Mouse (Mus musculus) mouse embryonic stem cell (cell line): ENCODE measurements around the gene Spint2.

ENCODE experiments used
- in situ Hi-C, 2 experiments: fragments of 300-500 bp; cut with MboI; formaldehyde crosslinking; loops; 1 replicate in 1 of 2; 3 replicates in 1 of 2; pipeline ENCODE4 v1.14.3; 2019 to 2020; ENCODE audit warnings: low sequenced_read_pairs in 2 of 2, low pct_unique_long_range_greater_than_20kb in 1 of 2, mixed read lengths in 1 of 2; ENCODE audit not compliant: unreplicated experiment in 1 of 2

The Spint2 gene

GRCm38 (mm10) chr7:29305263-29305988, 23.7 kb upstream of the Spint2 start:
- in situ Hi-C loops = no loop called here

DNA sequence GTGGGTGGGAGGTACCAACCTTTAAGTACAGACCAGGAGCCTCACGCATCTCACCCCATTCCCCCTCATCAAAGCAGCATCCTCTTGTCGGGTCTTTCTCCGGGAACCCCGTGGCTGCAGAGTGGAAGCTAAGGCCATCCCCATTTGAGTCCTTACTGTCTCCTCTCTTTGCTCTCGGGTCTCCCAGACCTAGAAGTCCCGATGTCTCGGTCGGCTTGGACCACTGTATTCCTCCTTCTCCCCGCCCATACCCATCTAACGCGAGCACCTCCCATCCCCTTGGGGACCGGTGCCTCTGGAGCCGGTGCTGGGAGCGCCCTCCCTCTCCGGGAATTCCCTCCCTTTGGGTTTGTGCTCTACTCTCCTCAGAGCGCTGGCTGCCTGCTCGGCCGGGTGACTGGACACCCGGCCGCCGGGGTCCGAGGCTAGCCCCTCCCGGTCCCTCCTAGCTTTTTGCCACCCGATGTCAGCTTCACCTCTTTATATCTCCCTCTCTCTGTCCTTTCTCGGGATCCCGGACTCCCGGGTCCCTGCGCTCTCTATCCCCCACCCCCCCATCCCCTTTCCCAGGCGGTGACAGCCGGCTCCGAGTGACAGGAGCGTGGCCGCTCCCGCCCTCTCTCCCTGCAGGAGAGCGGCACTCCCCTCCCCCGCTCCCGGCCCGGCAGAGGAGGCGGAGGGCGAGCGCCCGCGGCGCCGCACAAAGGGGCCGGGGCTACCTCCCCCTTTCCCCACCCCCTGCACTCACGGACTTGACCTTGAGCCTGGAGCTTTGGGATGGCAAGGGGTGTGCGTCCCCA, 23.0 kb upstream of the Spint2 start:
- in situ Hi-C loops = no loop called here

GRCm38 (mm10) chr7:29303738-29304462, 22.2 kb upstream of the Spint2 start, which contains the start of gene Dpf1:
TSS of gene Dpf1 (plus strand) at chr7:29303951.
- in situ Hi-C loops = no loop called here

GRCm38 (mm10) chr7:29302641-29303040, 20.9 kb upstream of the Spint2 start:
- in situ Hi-C loops = no loop called here

DNA sequence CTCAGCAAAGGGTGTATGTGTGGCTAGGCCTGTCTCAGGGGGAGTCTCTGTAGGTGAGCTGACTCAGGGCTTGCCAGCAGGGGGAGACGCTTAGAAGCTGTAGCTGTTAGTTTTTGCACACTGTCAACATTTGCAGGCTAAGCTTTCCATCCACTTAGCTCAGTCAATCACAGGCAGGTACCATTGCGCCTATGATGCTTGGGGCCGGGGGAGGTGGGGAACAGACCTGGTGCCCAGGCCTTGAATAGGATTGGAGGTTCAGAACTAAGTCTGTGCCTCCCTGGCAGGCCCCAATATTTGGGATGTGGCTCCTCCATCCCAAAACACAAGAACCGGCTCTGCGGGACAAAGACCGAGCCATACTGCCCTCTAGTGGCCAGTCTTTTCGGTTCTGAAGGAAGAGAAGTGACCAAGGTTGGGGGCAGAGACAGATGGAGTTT, 19.4 kb upstream of the Spint2 start:
- in situ Hi-C loops = no loop called here

- in situ Hi-C loops = loop anchor here in 1 of 2 experiments (10.0 kb wide), 1 partner anchor 242 kb away; no protein-coding TSS in a partner anchor
These were observed 15.3 kb upstream of the Spint2 start for GRCm38 (mm10) chr7:29296998-29297397.

DNA sequence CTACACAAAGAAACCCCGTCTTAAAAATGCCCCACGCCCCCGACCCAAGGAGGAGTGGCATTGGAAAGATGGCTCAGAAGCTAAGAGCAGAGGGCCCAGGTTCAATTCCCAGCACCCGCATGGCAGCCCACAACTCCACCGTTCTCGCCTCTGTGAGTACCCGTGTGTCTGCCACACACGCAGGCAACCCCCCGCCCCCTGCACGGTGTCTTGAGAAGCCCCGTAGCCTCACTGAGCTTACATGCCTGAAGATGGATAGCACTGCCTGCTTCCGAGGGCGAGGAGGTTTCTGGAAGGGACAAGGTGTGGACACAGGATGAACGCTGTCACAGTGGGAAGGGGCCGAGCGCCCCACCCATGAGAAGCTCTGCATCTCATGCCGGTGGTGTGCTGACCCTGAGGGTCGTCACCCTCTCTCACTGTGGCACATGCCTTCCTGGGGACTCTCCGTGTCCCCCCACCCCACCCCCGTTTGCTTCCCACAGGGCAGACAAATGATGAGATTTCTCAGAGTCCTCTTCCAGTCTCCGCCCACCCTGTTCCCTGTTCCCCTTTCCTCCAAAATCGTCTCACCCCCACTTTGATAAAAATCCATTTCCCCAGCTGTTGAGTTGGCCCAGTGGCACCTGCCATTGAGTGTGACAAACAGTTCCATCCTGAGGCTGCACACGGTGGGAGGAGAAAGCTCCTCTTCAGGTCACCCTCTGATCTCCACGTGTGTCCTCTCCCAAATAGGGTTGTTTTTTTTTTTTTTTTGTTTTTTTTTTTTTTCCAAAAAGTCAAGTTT, 14.3 kb upstream of the Spint2 start:
- in situ Hi-C loops = loop anchor here in 1 of 2 experiments (10.0 kb wide), 1 partner anchor 241 kb away; no protein-coding TSS in a partner anchor

DNA sequence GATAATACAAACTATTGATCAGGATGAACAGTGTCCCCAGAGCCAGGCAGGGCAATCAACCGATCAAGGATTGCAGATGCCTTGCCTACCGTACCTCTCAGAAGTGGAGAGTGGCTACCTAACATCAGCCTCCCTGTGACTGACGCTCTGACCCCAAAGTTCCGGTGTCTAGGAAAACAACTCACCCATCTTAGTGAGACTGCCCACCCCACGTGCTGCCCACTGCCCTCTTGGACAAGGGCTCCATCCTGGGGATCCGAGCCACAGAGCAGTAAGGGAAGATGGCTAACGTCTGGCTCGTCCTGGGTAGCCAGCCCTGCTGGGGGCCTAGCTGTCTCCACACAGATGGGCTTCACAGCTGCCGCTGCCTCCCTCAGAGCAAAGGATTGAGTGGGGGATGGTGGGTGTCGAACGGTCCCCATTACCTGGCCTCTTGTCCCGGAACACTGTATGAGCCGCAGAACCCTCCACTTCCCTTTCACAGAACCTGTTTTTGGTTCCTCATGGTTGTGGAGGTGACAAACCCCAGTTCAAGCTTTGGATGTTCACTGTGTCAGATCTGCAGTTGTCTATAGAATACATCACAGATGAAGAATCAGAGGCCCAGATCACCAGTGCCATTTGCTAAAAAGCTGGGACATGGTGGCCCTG, 12.5 kb upstream of the Spint2 start:
- in situ Hi-C loops = loop anchor here in 1 of 2 experiments (10.0 kb wide), 1 partner anchor 239 kb away; no protein-coding TSS in a partner anchor

GRCm38 (mm10) chr7:29293131-29294065, 11.7 kb upstream of the Spint2 start:
- in situ Hi-C loops = loop anchor here in 1 of 2 experiments (10.0 kb wide), 1 partner anchor 239 kb away; no protein-coding TSS in a partner anchor

DNA sequence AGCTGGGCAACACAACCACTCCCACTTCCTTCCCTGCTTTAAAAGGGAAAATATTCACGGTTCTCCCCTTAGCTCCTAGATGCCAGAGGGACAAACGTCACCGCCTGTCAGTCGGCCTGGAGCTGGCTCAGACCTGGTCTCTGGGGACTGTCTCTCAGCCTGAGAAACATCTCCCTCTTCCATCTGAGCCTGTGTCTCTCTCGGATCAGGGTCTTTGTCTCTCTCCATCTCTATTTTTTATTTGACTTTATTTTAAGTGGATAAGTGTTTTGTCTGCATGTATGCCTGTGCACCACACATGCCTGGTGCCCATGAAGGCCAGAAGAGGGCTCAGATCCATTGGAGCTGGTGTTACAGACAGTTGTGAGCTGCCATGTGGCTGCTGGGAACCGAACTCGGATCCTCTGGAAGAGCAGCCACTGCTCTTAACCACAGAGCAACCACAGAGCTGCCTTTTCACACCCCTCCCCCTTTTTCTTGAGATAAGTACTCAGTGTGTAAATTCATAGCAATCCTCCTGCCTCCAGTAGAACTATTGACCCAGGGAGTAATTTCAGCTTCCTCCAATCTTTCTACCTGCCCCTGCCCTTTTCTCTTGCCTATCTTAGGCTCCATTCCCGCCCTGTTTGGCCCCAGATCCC, 10.9 kb upstream of the Spint2 start:
- in situ Hi-C loops = loop anchor here in 1 of 2 experiments (10.0 kb wide), 1 partner anchor 238 kb away; no protein-coding TSS in a partner anchor

DNA sequence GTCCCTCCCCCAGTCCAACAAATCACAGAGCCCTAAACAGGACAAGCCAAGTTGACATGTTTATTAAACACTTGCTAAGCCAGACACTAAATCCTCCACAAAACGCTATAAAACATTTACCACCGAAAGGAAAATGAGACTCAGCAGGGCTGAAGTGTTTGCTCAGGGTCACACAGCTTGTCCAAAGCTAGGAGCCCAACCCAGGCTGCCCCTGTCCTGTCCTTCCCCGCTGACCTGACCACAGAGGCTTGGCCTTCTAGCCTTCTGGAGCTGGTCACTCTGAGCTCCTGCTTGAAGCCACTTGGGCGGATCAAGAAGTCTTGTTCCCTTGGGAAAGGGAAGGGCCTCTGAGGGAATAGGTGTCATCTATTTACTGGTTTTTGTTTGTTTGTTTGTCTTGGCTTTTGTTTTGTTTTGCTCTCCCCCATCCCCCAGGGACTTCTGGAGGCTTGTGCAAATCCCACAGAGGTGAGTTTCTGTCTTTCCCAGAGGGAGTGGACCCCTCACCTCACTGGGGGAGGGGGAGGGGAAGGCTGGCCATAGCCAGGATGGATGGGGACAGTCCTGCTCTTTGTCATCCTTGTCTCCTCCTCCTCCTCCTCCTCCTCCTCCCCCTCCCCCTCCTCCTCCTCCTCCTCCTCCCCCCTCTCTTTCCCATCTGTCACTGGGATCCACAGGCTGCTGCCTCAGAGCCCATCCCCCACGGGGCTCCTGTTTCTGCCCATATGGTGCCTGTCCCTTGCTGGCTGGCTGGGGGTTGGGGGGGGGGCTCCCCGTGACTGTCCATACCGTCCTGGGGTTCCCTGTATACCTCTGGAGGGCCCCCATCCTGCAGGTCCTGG, 10.1 kb upstream of the Spint2 start:
- in situ Hi-C loops = loop anchor here in 1 of 2 experiments (10.0 kb wide), 1 partner anchor 237 kb away; no protein-coding TSS in a partner anchor

DNA sequence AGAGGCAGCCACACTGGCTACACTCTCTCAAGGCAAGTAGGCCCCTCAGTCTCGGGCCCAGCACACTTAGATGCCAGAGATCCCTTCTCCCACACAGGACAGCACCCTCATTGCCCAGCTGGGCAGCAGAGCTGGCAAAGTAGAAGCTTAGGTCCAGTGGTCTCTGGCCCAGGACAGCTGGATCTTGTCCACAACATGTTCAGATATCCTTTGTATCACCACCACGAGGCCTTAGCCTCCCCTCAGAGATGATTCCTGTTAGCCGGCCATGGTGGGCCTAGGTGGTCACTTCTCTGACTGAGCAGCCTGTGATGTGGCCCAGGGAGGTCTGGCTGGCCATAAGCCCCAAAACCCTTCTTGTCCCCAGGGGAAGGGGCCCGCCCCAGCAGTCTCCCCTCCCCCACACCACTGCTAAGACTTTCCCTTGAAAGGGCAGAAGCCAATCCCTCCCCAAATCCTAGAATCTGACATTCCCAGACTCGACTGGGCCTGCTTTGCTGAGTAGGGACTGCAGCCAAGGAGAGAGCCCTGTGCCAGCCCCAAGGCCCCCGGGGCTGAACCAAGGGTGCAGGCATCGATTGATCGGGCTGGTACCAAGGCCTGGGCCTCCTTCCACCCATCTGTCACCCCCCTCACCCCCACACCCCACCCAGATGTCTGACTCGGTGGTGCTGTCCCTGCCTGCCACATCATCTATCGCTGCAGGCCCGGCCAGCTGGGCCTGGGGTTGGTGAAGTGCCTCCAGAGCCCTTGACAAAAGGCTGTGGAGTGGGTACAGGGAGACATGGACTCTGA, 9.2 kb upstream of the Spint2 start:
- in situ Hi-C loops = loop anchor here in 1 of 2 experiments (10.0 kb wide), 1 partner anchor 236 kb away; no protein-coding TSS in a partner anchor

DNA sequence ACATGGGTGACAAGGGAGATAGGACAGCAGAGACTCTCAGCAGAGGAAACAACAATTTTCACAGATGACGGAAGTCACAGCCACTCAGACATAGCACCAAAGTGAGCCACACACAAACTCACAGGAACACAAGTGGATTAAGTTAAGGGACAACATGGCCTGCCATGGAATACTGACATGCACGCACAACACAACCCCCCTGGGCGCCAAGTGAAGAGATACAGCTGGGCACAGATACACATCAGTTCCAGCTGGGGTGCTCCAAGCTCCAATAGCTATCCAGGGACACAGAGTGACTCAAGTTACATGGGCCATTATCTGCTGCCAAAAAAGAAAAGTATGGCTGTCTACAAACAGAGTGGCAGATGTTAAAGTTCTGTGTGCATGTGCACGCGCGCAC, 8.1 kb upstream of the Spint2 start:
- in situ Hi-C loops = loop anchor here in 1 of 2 experiments (10.0 kb wide), 1 partner anchor 235 kb away; no protein-coding TSS in a partner anchor

DNA sequence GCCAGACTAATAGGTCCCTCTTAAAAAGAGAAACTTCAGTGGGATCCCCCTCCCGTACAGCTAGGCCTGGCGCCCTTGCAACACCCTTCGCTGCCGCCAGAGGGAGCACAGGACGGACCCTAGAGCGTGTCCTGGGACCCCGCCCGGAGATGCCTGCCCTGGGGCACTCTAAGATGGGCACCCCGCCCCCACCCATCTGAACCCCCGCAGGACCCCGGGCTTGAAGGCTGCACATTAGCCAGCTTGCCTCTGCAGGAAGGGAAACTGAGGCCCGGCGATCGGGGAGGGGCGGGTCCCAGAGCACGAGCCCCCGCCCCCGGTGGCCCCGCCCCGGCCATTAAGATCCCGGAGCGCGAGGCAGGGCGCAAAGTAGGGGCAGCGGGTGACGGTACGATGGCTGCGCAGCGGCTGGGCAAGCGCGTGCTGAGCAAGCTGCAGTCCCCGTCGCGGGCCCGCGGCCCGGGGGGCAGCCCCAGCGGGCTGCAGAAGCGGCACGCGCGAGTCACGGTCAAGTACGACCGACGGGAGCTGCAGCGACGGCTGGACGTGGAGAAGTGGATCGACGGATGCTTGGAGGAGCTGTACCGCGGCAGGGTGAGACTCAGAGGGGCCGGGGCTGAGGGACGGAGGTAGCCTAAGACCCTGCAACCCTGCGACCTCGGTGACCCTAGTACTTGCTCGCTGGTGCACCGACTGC, 7.4 kb upstream of the Spint2 start, which contains the start of gene Ppp1r14a:
Gene Ppp1r14a, plus strand, starts transcription at position 367 of the 697 bp plus-strand sequence.
- in situ Hi-C loops = no loop called here
